Mouse (Mus musculus): ENCODE measurements around the gene Krt77. TPM values are rescaled to one million over a fixed set of nuclear protein-coding genes. Genes with fewer than 3 reads are reported as not detected.
A peak's percentile ranks its signal among the peaks of the same experiment; 100 is the strongest.

The Krt77 gene
- polyA plus RNA-seq, 1 experiment from 2014 or later, result not detected

DNA sequence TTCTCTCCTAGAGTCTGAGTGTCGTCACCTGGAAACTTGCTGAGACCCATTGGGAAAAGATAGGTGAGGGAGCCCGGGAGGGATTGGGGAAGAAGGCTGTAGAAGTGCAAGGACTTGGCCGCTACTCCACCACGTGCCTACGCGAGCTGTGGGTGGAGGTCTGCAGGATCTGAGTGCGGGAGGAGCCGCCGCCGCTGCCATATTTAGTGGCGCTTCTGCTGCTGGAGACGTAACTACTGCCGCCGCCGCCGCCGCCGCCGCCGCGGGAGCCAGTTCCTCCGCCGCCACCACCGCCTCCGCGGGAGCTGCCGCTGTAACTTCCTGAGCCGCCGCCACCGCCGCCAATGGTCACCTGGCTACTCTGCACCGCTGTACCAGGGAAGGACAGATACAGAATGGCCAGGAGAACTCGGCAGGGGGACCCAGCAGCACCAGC lies 9.8 kb downstream of the Krt77 start:
- ATAC-seq, result peak; percentile 33; the same call in 1 of the 2 replicates
- H3K27ac ChIP-seq (ENCODE audit: low read length), result no peak overlapping the region
- TF ChIP-seq EP300 (IDR thresholded peaks at IDR 0.05) (no peak), CTCF (IDR thresholded peaks at IDR 0.05) (no peak)
- no peaks in the 10 kb centered on the region for H3K9me3 ChIP-seq (ENCODE audit: low read length)
- H3K36me3 ChIP-seq (ENCODE audit: insufficient read depth, low read length), result no peaks in the 10 kb centered on the region
- H3K4me3 ChIP-seq (ENCODE audit: low read depth, low read length), result peak overlapping the region; percentile 28
- under 1% methylated on average over 32 of the region's 33 CpGs for WGBS
- no peak overlapping the region for H3K9ac ChIP-seq (replicated peaks; ENCODE audit: low read depth)
- peak overlapping the region; percentile 59 for H3K4me2 ChIP-seq (replicated peaks; ENCODE audit: low read depth, low read length)
- H3K27me3 ChIP-seq (replicated peaks; ENCODE audit: insufficient read depth, low read length), result 0 out of 2 replicates have a peak, but pooled peaks cover 11% of the 10 kb centered on the region
- H3K4me1 ChIP-seq (ENCODE audit: insufficient read depth, low read depth, low read length), result no peaks in the 10 kb centered on the region
- DNase-seq (ENCODE audit: low spot score), result peak; percentile 49

- H3K4me2 ChIP-seq (replicated peaks; ENCODE audit: low read depth, low read length), result 0 out of 2 replicates have a peak overlapping the region, but pooled peaks have one; percentile 59
- H3K27me3 ChIP-seq (replicated peaks; ENCODE audit: insufficient read depth, low read length), result 0 out of 2 replicates have a peak, but pooled peaks cover 11% of the 10 kb centered on the region
- no peak for TF ChIP-seq EP300 (IDR thresholded peaks at IDR 0.05)
- TF ChIP-seq CTCF (IDR thresholded peaks at IDR 0.05), result no peak
- H3K27ac ChIP-seq (ENCODE audit: low read length), result no peak overlapping the region
- no peak overlapping the region for H3K9ac ChIP-seq (replicated peaks; ENCODE audit: low read depth)
- no peak for DNase-seq (ENCODE audit: low spot score)
- no peak for ATAC-seq
- H3K36me3 ChIP-seq (ENCODE audit: insufficient read depth, low read length), result no peaks in the 10 kb centered on the region
- H3K4me3 ChIP-seq (ENCODE audit: low read depth, low read length), result no peak overlapping the region
- WGBS, result 10% methylated on average over 11 of the region's 11 CpGs
- no peaks in the 10 kb centered on the region for H3K4me1 ChIP-seq (ENCODE audit: insufficient read depth, low read depth, low read length)
- H3K9me3 ChIP-seq (ENCODE audit: low read length), result no peaks in the 10 kb centered on the region
Observed at GRCm38 (mm10) chr15:101858673-101859425, 10.7 kb downstream of the Krt77 start.

DNA sequence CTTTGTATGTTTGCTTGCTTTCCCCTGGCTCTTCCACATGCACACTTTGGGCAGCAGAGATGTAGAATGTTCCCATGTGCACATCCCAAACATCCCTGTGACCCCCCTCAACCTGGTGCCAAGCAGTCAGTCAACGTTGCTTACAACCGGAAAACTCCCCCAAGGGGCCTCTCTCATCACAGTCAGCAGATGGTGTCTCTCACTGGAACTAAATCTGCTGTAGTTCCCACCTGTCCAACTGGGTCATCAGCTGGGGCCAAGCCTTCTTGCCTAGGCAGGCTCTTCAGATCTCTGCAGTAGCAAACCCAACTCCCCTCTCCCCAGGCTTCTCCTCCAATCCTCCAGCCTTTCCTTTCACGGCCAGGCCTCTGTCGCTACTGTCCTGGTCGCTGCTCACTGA lies 12.8 kb downstream of the Krt77 start:
- no peaks in the 10 kb centered on the region for H3K4me1 ChIP-seq (ENCODE audit: insufficient read depth, low read depth, low read length)
- 0 out of 2 replicates have a peak, but pooled peaks cover 11% of the 10 kb centered on the region for H3K27me3 ChIP-seq (replicated peaks; ENCODE audit: insufficient read depth, low read length)
- H3K36me3 ChIP-seq (ENCODE audit: insufficient read depth, low read length), result no peaks in the 10 kb centered on the region
- no peak for ATAC-seq
- no peak overlapping the region for H3K9ac ChIP-seq (replicated peaks; ENCODE audit: low read depth)
- H3K27ac ChIP-seq (ENCODE audit: low read length), result no peak overlapping the region
- H3K9me3 ChIP-seq (ENCODE audit: low read length), result no peaks in the 10 kb centered on the region
- 40% methylated on average over 5 of the region's 5 CpGs for WGBS
- H3K4me3 ChIP-seq (ENCODE audit: low read depth, low read length), result no peak overlapping the region
- H3K4me2 ChIP-seq (replicated peaks; ENCODE audit: low read depth, low read length), result no peak overlapping the region
- no peak for DNase-seq (ENCODE audit: low spot score)
- no peak for TF ChIP-seq EP300 (IDR thresholded peaks at IDR 0.05)
- no peak for TF ChIP-seq CTCF (IDR thresholded peaks at IDR 0.05)

GRCm38 (mm10) chr15:101855732-101856131 lies 13.8 kb downstream of the Krt77 start:
- no peak overlapping the region for H3K4me2 ChIP-seq (replicated peaks; ENCODE audit: low read depth, low read length)
- H3K4me3 ChIP-seq (ENCODE audit: low read depth, low read length), result no peak overlapping the region
- WGBS, result 51% methylated on average over 3 of the region's 3 CpGs
- DNase-seq (ENCODE audit: low spot score), result no peak
- no peaks in the 10 kb centered on the region for H3K36me3 ChIP-seq (ENCODE audit: insufficient read depth, low read length)
- H3K4me1 ChIP-seq (ENCODE audit: insufficient read depth, low read depth, low read length), result no peaks in the 10 kb centered on the region
- H3K9ac ChIP-seq (replicated peaks; ENCODE audit: low read depth), result no peak overlapping the region
- no peaks in the 10 kb centered on the region for H3K9me3 ChIP-seq (ENCODE audit: low read length)
- no peak overlapping the region for H3K27ac ChIP-seq (ENCODE audit: low read length)
- 0 out of 2 replicates have a peak, but pooled peaks cover 6% of the 10 kb centered on the region for H3K27me3 ChIP-seq (replicated peaks; ENCODE audit: insufficient read depth, low read length)
- ATAC-seq, result no peak
- no peak for TF ChIP-seq CTCF (IDR thresholded peaks at IDR 0.05)
- no peak for TF ChIP-seq EP300 (IDR thresholded peaks at IDR 0.05)

- Histone ChIP-seq H3K4me3 (ENCODE audit: low read depth, low read length) (no peak overlapping the region), H3K36me3 (ENCODE audit: insufficient read depth, low read length) (no peaks in the 10 kb centered on the region), H3K27ac (ENCODE audit: low read length) (no peak overlapping the region), H3K4me2 (replicated peaks; ENCODE audit: low read depth, low read length) (no peak overlapping the region), H3K4me1 (ENCODE audit: insufficient read depth, low read depth, low read length) (no peaks in the 10 kb centered on the region), H3K9me3 (ENCODE audit: low read length) (no peaks in the 10 kb centered on the region), H3K9ac (replicated peaks; ENCODE audit: low read depth) (no peak overlapping the region), H3K27me3 (replicated peaks; ENCODE audit: insufficient read depth, low read length) (no peaks in the 10 kb centered on the region)
- WGBS, result 15% methylated on average over 5 of the region's 5 CpGs
- TF ChIP-seq CTCF (IDR thresholded peaks at IDR 0.05) (no peak), EP300 (IDR thresholded peaks at IDR 0.05) (no peak)
- no peak for DNase-seq (ENCODE audit: low spot score)
- ATAC-seq, result no peak
Observed at GRCm38 (mm10) chr15:101854294-101854693, 15.2 kb downstream of the Krt77 start.

GRCm38 (mm10) chr15:101852571-101852970 lies 16.9 kb downstream of the Krt77 start:
- DNase-seq (ENCODE audit: low spot score) (no peak), ATAC-seq (no peak)
- H3K9me3 ChIP-seq (ENCODE audit: low read length), result no peaks in the 10 kb centered on the region
- no peaks in the 10 kb centered on the region for H3K4me1 ChIP-seq (ENCODE audit: insufficient read depth, low read depth, low read length)
- H3K27ac ChIP-seq (ENCODE audit: low read length), result no peak overlapping the region
- TF ChIP-seq CTCF (IDR thresholded peaks at IDR 0.05) (no peak), EP300 (IDR thresholded peaks at IDR 0.05) (no peak)
- H3K36me3 ChIP-seq (ENCODE audit: insufficient read depth, low read length), result no peaks in the 10 kb centered on the region
- WGBS, result 33% methylated on average over 5 of the region's 5 CpGs
- no peak overlapping the region for H3K4me3 ChIP-seq (ENCODE audit: low read depth, low read length)
- no peaks in the 10 kb centered on the region for H3K27me3 ChIP-seq (replicated peaks; ENCODE audit: insufficient read depth, low read length)
- H3K9ac ChIP-seq (replicated peaks; ENCODE audit: low read depth), result no peak overlapping the region
- no peak overlapping the region for H3K4me2 ChIP-seq (replicated peaks; ENCODE audit: low read depth, low read length)

All from lung, postnatal 0 days (tissue).